Mouse (Mus musculus) adrenal gland, adult 8-10 months (tissue): Measurements from ENCODE around the gene N4bp1. TPM values are rescaled to one million over a fixed set of nuclear protein-coding genes. Genes with fewer than 3 reads are reported as not detected.

Experiments
- DNase-seq: peaks from one replicate; pipeline ENCODE4 v3.0.0; 2022
- total RNA-seq, 4 experiments: library from RNA; stranded (reverse); gene quantifications; 2 replicates each; pipeline ENCODE4 v1.2.4; 2022

N4bp1 gene
- total RNA-seq, 4 experiments from 2014 or later: 33.9 to 38.5 (median 36.1) TPM

- DNase-seq: no peak
Measured at GRCm38 (mm10) chr8:86853989-86854373, 31.1 kb downstream of the N4bp1 start.

- no peak for DNase-seq
Measured at GRCm38 (mm10) chr8:86853266-86853988, 31.6 kb downstream of the N4bp1 start.

DNA sequence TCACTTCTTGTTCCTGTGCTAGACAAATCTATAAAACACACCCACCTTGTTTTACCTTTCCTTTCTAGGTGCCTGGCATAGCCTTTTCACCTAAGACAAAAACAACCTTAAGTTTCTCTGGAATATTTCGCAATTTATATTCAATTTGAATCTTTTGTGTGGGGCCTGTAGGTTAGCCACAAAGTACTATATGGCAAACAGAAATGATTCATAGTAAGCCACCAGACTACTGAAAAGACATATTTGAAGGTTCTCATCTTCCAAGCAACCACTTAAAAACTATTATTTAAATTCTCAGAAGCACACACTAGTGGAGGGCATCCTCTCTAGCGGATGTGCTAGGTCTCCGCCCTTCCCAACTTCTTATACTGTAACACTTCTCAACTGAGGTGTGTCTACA, 32.6 kb downstream of the N4bp1 start:
- DNase-seq: no peak

DNA sequence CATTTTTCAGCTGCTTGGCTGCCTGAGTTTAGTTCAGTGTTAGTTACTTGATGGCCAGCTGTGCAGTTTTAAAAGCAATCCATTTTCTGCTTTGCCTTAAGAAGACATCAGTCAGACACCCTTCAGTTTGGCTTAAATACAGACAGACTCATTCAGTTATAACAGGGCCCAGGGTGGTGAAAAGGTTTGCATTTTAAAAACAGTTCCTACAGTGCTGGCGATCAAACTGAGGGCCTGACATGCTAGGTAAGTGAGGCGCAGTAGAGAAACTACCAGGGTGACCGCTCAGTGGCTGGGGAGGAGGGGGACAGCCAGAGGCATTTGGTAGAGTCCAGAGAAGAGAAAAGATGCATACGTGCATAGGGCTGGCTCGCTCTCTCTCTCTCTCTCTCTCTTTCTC, 36.2 kb downstream of the N4bp1 start:
- no peak for DNase-seq

DNA sequence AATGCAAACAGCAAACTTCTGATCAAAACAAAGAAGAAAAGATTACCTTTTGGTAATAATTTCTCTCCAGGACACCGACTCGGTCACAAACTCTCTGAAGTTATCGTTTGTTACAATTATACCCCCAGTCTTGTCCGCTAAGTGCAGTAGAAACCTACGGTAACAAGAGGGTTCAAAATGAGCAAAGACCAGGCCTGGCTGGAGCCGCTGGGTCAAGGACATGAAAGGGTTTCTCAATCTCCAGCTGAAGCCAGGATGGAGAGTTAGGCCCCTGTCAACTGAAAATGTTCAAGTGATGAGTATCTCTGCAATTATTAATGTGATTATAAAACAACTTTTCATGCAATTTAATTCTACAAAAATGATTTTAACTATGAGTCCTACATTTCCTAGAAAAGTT, 36.7 kb downstream of the N4bp1 start:
- DNase-seq: no peak

- DNase-seq: no peak
Measured at GRCm38 (mm10) chr8:86847091-86847490, 38.0 kb downstream of the N4bp1 start.

DNA sequence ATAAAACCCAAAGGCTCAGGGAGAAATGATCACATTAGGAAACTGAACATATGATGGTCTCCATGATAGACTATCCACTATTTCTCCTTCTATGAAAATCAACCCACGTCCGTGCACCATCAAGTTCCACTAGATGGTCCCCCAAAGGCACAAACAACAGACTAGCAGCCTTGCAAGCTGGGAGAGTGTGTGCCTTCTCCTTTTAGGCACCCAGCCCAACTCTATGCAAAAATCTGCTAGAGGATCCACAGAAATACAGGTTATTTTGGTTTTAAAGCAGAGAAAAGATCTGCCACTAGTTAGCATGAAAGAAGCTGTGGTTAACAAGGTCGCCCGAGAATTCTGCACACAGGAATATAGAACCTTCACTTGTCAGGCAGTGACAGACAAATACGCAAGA, 39.2 kb downstream of the N4bp1 start:
- DNase-seq: no peak

- DNase-seq: no peak
Measured at GRCm38 (mm10) chr8:86844856-86845255, 40.2 kb downstream of the N4bp1 start.

DNA sequence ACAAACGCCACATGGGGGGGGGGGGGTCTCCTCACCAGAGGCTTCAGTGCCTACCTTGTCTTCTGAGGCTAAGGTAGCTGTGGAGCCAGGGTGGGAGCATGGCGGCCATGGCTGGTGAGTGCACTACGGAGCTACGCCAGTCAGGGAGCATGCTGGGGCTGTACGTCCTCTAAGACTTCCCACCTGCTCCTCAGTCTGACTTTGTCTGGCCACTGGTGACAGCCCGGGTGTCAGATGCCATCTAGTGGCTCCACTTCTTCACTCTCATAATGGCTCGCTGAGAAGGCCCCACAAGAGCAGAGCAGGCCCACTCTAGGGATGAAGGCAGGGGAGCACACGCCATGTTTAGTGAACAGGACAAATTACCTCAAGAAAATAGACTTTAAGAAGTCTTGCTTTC, 41.2 kb downstream of the N4bp1 start:
- no peak for DNase-seq

DNA sequence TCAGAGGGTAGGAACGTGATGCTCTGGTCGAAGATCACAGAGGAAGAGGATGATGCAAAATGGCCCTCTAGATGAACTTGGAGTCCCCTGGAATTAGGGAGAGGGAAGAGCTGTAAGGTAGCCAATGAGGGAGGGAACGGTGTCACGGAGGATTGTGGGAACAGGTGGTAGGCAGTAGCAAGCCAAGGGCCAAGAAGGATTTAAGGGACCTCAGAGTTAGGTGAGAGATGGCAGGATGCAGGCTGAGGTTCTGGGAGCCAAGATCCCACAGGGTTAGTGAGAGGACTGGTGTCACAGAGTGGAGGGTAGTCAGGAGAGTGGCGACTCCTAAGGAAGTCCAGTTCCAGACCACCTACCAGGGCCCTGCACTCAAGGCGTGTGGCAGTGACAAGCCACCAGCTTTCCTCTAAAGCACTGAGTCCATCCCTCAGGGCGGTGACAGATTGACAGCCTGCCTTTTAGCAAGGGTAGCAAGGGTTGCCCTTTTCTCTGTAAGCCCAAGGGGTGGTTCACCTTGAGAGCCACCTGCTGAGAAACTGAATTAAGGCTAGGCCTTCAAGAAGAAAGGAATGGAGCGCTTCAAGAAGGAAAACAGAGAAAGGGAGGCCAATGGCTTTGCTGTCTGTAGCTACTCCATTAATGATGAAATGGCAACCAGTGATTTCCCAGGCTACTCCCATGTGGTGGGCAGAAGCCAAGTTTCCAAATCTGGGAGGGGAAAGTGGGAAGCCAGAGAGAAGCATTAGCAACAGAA, 43.3 kb downstream of the N4bp1 start:
- DNase-seq: no peak

GRCm38 (mm10) chr8:86840120-86840693, 44.9 kb downstream of the N4bp1 start:
- DNase-seq: no peak

- DNase-seq: no peak
Measured at GRCm38 (mm10) chr8:86838707-86839438, 46.2 kb downstream of the N4bp1 start.

GRCm38 (mm10) chr8:86837234-86837633, 47.8 kb downstream of the N4bp1 start:
- no peak for DNase-seq

- DNase-seq: no peak
Measured at GRCm38 (mm10) chr8:86835881-86836280, 49.2 kb downstream of the N4bp1 start.

GRCm38 (mm10) chr8:86834496-86835260, 50.4 kb downstream of the N4bp1 start:
- DNase-seq: no peak

DNA sequence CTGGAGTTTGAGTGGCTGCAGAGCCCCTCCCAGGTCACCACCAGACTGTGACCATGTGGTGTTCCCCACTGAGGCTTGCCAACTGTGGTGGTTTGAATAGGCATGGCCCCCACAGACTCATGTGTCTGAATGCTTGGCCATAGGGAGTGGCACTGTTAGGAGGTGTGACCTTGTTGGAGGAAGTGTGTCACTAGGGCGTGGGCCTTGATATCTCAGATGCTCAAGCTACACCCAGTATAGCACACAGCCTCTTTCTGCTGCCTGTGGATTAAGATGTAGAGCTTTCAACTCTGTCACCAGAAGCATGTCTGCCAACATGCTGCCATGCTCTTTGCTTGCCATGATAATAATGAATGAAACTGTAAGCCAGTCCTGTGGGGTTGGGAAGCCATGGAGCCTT, 51.1 kb downstream of the N4bp1 start:
- no peak for DNase-seq

DNA sequence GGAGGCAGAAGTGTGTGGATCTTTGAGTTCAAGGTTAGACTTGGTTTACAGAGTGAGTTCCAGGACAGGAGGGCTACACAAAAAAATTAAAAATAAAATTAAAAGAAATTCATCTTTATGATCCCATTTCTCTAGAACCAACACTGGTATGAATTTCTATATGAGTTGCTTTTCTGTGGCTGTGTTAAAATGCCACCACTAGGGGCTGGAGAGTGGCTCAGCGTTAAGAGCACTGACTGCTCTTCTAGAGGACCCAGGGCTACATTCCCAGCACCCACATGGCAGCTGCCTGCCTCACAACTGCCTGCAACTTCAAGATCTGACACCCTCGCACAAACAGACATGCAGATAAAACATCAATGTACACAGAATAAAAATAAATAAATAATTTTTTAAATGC, 56.1 kb downstream of the N4bp1 start:
- no peak for DNase-seq

DNA sequence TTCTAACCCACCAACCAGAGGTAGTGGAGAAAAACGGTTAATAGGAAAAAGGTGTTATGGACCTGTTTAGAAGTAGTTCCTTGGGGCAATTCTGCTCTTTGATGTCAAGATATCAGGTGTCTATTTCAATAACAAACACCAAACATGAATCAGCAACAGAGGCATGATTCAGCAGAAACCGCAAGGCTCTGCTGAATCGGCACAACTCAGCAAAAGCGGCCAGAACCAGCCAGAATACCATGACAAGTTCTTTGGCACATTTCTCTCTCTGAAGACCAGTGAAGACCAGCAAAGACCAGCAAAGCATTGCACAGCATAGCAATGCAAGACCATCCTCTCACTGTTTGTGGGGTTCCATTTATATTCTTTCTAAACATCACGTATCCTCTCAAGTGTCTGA, 57.9 kb downstream of the N4bp1 start:
- no peak for DNase-seq

DNA sequence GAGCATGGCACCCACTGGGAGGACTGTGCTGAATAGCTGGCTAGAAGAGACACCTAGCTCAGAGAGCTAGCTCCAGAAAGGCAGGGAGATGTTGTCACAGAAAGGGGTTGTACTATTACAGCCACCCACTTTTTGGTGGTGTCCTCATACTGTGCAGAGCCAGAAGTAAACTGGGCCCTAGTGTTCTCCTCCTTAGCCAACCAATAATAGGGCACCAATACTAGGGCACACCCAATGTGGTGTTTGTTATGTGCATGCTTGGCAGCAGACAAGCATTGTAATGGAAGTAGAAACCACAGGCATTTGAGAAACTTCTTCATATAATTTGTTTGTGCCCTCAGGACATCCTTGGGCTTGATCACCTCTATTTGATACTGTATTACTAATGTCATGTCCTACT, 58.5 kb downstream of the N4bp1 start:
- no peak for DNase-seq

- DNase-seq: no peak
Measured at GRCm38 (mm10) chr8:86825674-86826448, 59.2 kb downstream of the N4bp1 start.

DNA sequence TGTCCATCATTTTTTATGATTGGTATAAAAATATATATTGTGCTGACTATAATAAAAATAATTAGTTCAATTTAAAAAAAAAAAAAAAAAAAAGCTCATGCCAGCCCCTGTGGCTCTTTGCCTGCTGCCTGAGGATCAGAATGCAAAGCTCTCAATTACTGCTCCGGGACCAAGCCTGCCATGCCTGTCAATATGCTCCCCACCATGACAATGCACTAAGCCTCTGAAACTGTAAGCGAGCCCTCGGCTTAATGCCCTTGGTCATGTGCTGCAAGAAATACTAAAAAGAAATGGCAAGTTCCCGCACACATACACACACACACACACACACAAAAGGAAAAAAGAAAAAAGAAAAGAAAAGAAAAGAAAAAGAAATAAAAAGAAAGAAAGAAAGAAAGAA, 60.3 kb downstream of the N4bp1 start:
- no peak for DNase-seq
